Mouse (Mus musculus): ENCODE measurements around the gene Cxcr5.

The Cxcr5 gene

GRCm38 (mm10) chr9:44537625-44538301 lies 23.9 kb downstream of the Cxcr5 start:
- peak; percentile 98 for DNase-seq (ENCODE audit: low read depth)

- no peak for DNase-seq (ENCODE audit: low read depth)
Measured at GRCm38 (mm10) chr9:44532991-44533580, 28.6 kb downstream of the Cxcr5 start.

GRCm38 (mm10) chr9:44528340-44528739 lies 33.3 kb downstream of the Cxcr5 start:
- DNase-seq (ENCODE audit: low read depth): peak; percentile 93

- DNase-seq (ENCODE audit: low read depth): no peak
Measured at GRCm38 (mm10) chr9:44526337-44527112, 35.2 kb downstream of the Cxcr5 start.

GRCm38 (mm10) chr9:44525589-44525988 lies 36.1 kb downstream of the Cxcr5 start:
- DNase-seq (ENCODE audit: low read depth): no peak

GRCm38 (mm10) chr9:44525001-44525400 lies 36.7 kb downstream of the Cxcr5 start:
- DNase-seq (ENCODE audit: low read depth): no peak

- no peak for DNase-seq (ENCODE audit: low read depth)
Measured at GRCm38 (mm10) chr9:44524235-44524826, 37.3 kb downstream of the Cxcr5 start.

GRCm38 (mm10) chr9:44523686-44524085 lies 38.0 kb downstream of the Cxcr5 start:
- no peak for DNase-seq (ENCODE audit: low read depth)

- no peak for DNase-seq (ENCODE audit: low read depth)
Measured at GRCm38 (mm10) chr9:44521927-44522326, 39.8 kb downstream of the Cxcr5 start.

- DNase-seq (ENCODE audit: low read depth): no peak
Measured at GRCm38 (mm10) chr9:44518068-44518467, 43.6 kb downstream of the Cxcr5 start.

- DNase-seq (ENCODE audit: low read depth): peak; percentile 70
Measured at GRCm38 (mm10) chr9:44517368-44517767, 44.3 kb downstream of the Cxcr5 start.

- DNase-seq (ENCODE audit: low read depth): no peak
Measured at GRCm38 (mm10) chr9:44515891-44516290, 45.8 kb downstream of the Cxcr5 start.

- DNase-seq (ENCODE audit: low read depth): peak; percentile 90
Measured at GRCm38 (mm10) chr9:44515131-44515751, 46.4 kb downstream of the Cxcr5 start.

- DNase-seq (ENCODE audit: low read depth): no peak
Measured at GRCm38 (mm10) chr9:44514147-44514546, 47.5 kb downstream of the Cxcr5 start.

GRCm38 (mm10) chr9:44513610-44514009 lies 48.1 kb downstream of the Cxcr5 start:
- DNase-seq (ENCODE audit: low read depth): no peak

- DNase-seq (ENCODE audit: low read depth): no peak
Measured at GRCm38 (mm10) chr9:44513121-44513520, 48.6 kb downstream of the Cxcr5 start.

- no peak for DNase-seq (ENCODE audit: low read depth)
Measured at GRCm38 (mm10) chr9:44512717-44513003, 49.0 kb downstream of the Cxcr5 start.

GRCm38 (mm10) chr9:44511935-44512716 lies 49.6 kb downstream of the Cxcr5 start:
- peak; percentile 39 for DNase-seq (ENCODE audit: low read depth)

GRCm38 (mm10) chr9:44510872-44511601 lies 50.6 kb downstream of the Cxcr5 start:
- DNase-seq (ENCODE audit: low read depth): peak; percentile 41

GRCm38 (mm10) chr9:44510355-44510871 lies 51.3 kb downstream of the Cxcr5 start:
- no peak for DNase-seq (ENCODE audit: low read depth)
